Mouse (Mus musculus) MEL (cell line): ENCODE measurements around the gene Rpl11.

Experiments used
- CTCF ChIP-seq, 3 experiments: IDR thresholded peaks in 2 of 3; conservative IDR thresholded peaks in 1 of 3; 2 replicates each; pipeline ENCODE4 v1.5.1; 2011 to 2012; ENCODE audit warnings: low read length in 3 of 3, low read depth in 2 of 3, mild to moderate bottlenecking in 2 of 3, improper control_type of control experiment in 1 of 3, inconsistent platforms in 1 of 3, mixed read lengths in 1 of 3, moderate library complexity in 1 of 3; ENCODE audit not compliant: control insufficient read depth in 1 of 3, insufficient read depth in 1 of 3, poor library complexity in 1 of 3, severe bottlenecking in 1 of 3
- GABPA ChIP-seq: IDR thresholded peaks from 2 replicates; pipeline ENCODE4 v1.6.1; 2012; ENCODE audit warnings: low read depth, mild to moderate bottlenecking, inconsistent platforms, low read length, improper control_type of control experiment, moderate library complexity
- JUND ChIP-seq: IDR thresholded peaks from 2 replicates; pipeline ENCODE4 v1.6.1; 2011; ENCODE audit warnings: low read depth, mild to moderate bottlenecking, improper control_type of control experiment, low read length
- MEF2A ChIP-seq: IDR thresholded peaks from 2 replicates; pipeline ENCODE4 v1.6.1; 2014; ENCODE audit warnings: low read depth, mild to moderate bottlenecking, inconsistent platforms, low read length, improper control_type of control experiment; ENCODE audit not compliant: poor library complexity, insufficient replicate concordance, severe bottlenecking; ENCODE audit errors: extremely low read depth
- MYB ChIP-seq: IDR thresholded peaks from 2 replicates; pipeline ENCODE4 v1.6.1; 2011; ENCODE audit warnings: mild to moderate bottlenecking, low read depth, low read length, improper control_type of control experiment
- POLR2A ChIP-seq, 2 experiments: IDR thresholded peaks; 2 replicates each; pipeline ENCODE4 v1.6.1; 2011 to 2012; ENCODE audit warnings: low read length in 2 of 2, mild to moderate bottlenecking in 2 of 2, control low read depth in 1 of 2, improper control_type of control experiment in 1 of 2, low read depth in 1 of 2, moderate library complexity in 1 of 2; ENCODE audit not compliant: control insufficient read depth in 1 of 2, insufficient read depth in 1 of 2, poor library complexity in 1 of 2
- SMC3 ChIP-seq: IDR thresholded peaks from 2 replicates; pipeline ENCODE4 v1.6.1; 2011; ENCODE audit warnings: low read depth, low read length, improper control_type of control experiment
- ZKSCAN1 ChIP-seq: IDR thresholded peaks from 2 replicates; pipeline ENCODE4 v1.6.1; 2012; ENCODE audit warnings: low read depth, mild to moderate bottlenecking, inconsistent platforms, low read length, improper control_type of control experiment, moderate library complexity
- ZNF384 ChIP-seq: IDR thresholded peaks from 2 replicates; pipeline ENCODE4 v1.6.1; 2012; ENCODE audit warnings: low read depth, mild to moderate bottlenecking, inconsistent platforms, low read length, improper control_type of control experiment

- TF ChIP-seq ZNF384 (no peak), POLR2A (IDR thresholded peaks at IDR 0.05; ENCODE audit: control insufficient read depth in 1 of 2, insufficient read depth in 1 of 2, low read depth in 1 of 2, low read length in 2 of 2, poor library complexity in 1 of 2) (no peak), MEF2A (no peak), GABPA (no peak), MYB (no peak), ZKSCAN1 (no peak), JUND (no peak), CTCF (IDR thresholded peaks at IDR 0.05 in 2 of 3, conservative IDR thresholded peaks at IDR 0.05 in 1 of 3; ENCODE audit: control insufficient read depth in 1 of 3, insufficient read depth in 1 of 3, low read depth in 2 of 3, low read length in 3 of 3, poor library complexity in 1 of 3, severe bottlenecking in 1 of 3) (no peak), SMC3 (no peak)
These were observed 36.7 kb upstream of the Rpl11 start for GRCm38 (mm10) chr4:136089748-136090583.
